Mouse (Mus musculus) lung, adult 2 months (tissue): Measurements from ENCODE around the gene Gm10644.
"Not testable (repeated sequence)": the region's sequence is repeated elsewhere in the genome, so short reads cannot be mapped to it uniquely, and the experiment has no call there.

Experiments used
- CTCF ChIP-seq: fragments of 200-500 bp; IDR thresholded peaks from 2 replicates; pipeline ENCODE4 v1.5.1; 2011; ENCODE audit warnings: mild to moderate bottlenecking, low read length, control low read depth; ENCODE audit not compliant: insufficient read depth
- POLR2A ChIP-seq: fragments of 200-500 bp; IDR thresholded peaks from 2 replicates; pipeline ENCODE4 v1.6.1; 2011; ENCODE audit warnings: low read depth, mild to moderate bottlenecking, control low read depth, low read length, borderline replicate concordance; ENCODE audit errors: extremely low read depth

- not testable (repeated sequence) for TF ChIP-seq CTCF, POLR2A
Measured at GRCm38 (mm10) chr8:83983222-83983621, 28.2 kb upstream of the Gm10644 start.
